Mouse (Mus musculus): ENCODE results near the gene Ppp1r12b. TPM values are rescaled to one million over a fixed set of nuclear protein-coding genes. Genes with fewer than 3 reads are reported as not detected.

Ppp1r12b gene
- polyA plus RNA-seq, 1 experiment from 2014 or later, result 9.4 TPM

DNA sequence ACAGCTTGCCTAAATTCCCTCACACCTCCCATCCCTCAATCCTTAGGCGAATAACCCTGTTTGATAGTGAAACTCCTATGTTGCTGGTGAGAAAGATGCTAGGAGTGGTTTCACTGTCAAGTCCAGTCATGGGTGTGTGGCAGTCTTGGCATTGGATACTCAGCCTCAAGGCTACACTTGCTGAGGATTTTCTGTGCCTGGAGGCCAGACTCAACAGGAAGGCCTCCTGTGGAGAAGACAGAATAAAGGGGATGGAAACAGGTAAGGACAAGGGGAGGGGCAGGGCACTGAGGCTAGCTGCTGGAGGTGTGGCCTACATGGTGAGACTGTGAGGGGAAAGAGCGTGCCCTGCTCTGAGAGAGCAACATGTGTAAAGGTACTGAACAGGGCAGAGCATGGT lies 249.2 kb downstream of the Ppp1r12b start:
- no peaks in the 10 kb centered on the region for H3K9me3 ChIP-seq (replicated peaks; ENCODE audit: control insufficient read depth, low read length)
- no peak for DNase-seq (ENCODE audit: low spot score)
- H3K36me3 ChIP-seq (ENCODE audit: control insufficient read depth, insufficient read depth, low read length), result no peaks in the 10 kb centered on the region
- ATAC-seq, result no peak
- peaks cover 17% of the 10 kb centered on the region; the same call in 1 of the 2 replicates for H3K27me3 ChIP-seq (replicated peaks; ENCODE audit: control insufficient read depth, insufficient read depth, low read length)
- H3K4me2 ChIP-seq (ENCODE audit: low read length), result no peak overlapping the region
- no peak overlapping the region for H3K4me3 ChIP-seq (ENCODE audit: low read depth, low read length)
- H3K9ac ChIP-seq (ENCODE audit: low read length), result no peak overlapping the region
- H3K27ac ChIP-seq (ENCODE audit: low read depth, low read length), result no peak overlapping the region
- H3K4me1 ChIP-seq (ENCODE audit: control insufficient read depth, insufficient read depth, low read length), result peaks cover 8% of the 10 kb centered on the region
- 38% methylated on average over 2 of the region's 2 CpGs for WGBS

Small RNAs within 50 kb of the gene (microRNA-seq; reads per million reads assigned to microRNA genes)
- gene Gm22232, result not detected

Other genes with a start within 250 kb of the Ppp1r12b start
- gene Ube2t, start 6.6 kb upstream of the Ppp1r12b start, polyA plus RNA-seq (2014; fragmentation: Nextera tagmentation; extraction: Ambion mirVana), result 27.5 and 33.8 TPM in 2 replicates
- 0.48 TPM in 2 replicates for gene Lgr6, start 149.3 kb upstream of the Ppp1r12b start, polyA plus RNA-seq (2014; fragmentation: Nextera tagmentation; extraction: Ambion mirVana)
- gene Ptpn7, start 176.8 kb upstream of the Ppp1r12b start, polyA plus RNA-seq (2014; fragmentation: Nextera tagmentation; extraction: Ambion mirVana), result 0.32 and 0.57 TPM in 2 replicates
- 213 and 251 TPM in 2 replicates for gene Arl8a, start 190.9 kb upstream of the Ppp1r12b start, polyA plus RNA-seq (2014; fragmentation: Nextera tagmentation; extraction: Ambion mirVana)
- gene Gpr37l1, start 211.7 kb upstream of the Ppp1r12b start, polyA plus RNA-seq (2014; fragmentation: Nextera tagmentation; extraction: Ambion mirVana), result 0.24 and 0.33 TPM in 2 replicates